Mouse (Mus musculus): ENCODE results near the gene G6pc3. TPM values are rescaled to one million over a fixed set of nuclear protein-coding genes. Genes with fewer than 3 reads are reported as not detected.

Gene G6pc3
- total RNA-seq, 2 experiments from 2014 or later, result 40.3 to 41.8 TPM

DNA sequence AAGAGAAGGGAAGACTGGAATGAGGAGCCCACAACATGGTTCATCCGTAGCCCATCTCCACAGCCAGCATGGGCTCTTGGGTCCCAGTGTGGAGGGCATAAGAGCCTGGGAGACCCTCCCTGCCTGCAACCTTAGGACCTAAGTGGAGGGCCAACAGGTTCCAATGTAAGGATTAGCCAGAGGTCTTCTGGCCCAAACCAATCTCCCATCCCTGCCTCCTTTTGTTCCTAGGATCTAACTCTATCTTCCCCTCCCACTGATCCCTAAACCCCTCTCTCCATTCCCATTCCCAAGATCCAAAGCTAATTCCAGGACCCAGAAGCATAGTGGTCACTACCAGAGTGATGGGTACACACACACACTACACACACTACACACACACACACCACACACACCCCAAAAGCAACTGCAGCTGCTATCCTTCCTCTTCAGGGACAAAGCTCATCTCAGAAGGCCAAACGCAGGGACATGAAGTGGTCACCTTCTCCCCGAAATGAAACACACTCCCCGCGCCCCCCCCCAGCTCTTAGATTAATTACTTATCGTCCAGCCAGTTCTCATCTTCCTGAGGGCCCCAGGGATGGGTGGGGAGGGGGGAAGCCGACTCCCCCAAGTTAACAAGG lies 39.3 kb downstream of the G6pc3 start:
- DNase-seq (ENCODE audit: low spot score), result no peak
- intact Hi-C loops (cut with DNase I), result loop anchor here (2.0 kb wide), 1 partner anchor 40 kb away; the partner anchor contains the start of gene G6pc3

- no peak for DNase-seq (ENCODE audit: low spot score)
- intact Hi-C loops (cut with DNase I), result loop anchor here (2.0 kb wide), 1 partner anchor 41 kb away; the partner anchor contains the start of gene G6pc3
Observed at GRCm38 (mm10) chr11:102229331-102229953, 40.0 kb downstream of the G6pc3 start.

DNA sequence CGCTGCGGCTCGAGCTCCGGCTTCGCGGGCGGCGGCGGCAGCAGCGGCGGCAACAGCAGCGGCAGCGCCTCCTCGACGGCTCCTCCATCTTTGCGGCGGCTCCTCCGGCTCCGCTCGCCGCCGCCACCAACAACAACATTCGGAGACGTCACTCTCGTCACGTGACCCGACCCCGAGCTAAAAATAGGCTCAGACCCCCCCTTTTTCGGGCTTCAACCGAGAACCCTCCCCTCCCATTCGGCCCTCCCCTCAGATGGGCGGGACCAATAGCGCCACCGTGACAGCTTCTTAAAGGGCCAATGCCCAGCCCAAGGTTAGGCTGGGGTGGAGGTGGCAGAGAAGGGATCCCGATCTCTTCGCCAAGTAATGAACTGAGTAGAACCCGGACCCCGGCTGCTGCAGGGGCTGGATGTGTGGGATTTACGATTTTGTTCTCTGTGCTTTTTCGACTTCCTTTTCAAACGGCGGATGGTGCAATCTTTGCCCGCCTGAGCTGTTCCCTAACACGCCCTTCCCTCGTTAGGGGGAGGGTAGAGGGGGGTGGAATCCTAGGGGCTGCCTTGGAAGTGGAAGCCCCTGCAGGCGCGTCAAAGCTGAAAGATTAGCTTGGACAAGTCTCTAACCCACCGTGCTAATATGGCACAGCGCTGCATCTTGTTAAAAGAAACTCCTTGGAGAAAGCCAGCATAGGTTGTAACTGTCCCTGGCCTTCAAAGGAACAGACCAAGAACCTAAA lies 40.8 kb downstream of the G6pc3 start, which contains the start of gene Hdac5:
TSS of gene Hdac5 (minus strand) at position 161 of the 736 bp plus-strand sequence.
- intact Hi-C loops (cut with DNase I), result loop anchor here (1.0 kb wide), 1 partner anchor 18 kb away; the partner anchor contains the start of gene BC030867
- DNase-seq (ENCODE audit: low spot score), result peak; percentile 96

DNA sequence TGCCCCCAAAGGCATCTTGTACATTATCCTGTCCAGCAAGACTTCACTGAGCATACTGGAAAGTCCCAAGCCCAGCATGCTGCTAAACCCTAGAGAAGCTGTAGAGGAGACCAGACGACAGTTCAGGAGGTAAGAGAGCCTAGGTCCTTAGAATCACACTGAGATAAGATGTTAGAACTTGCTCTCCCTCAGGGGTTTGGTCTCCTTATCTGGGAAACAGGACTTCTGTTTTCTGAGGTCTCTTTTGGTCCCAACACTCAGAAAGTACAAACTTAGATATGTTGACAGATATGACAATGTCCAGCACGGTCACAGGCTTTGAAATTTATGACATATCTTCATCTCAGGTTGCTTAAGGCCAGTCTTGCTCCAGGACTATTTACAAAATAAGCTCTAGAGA lies 46.6 kb downstream of the G6pc3 start:
- intact Hi-C loops (cut with DNase I), result no loop called here

DNA sequence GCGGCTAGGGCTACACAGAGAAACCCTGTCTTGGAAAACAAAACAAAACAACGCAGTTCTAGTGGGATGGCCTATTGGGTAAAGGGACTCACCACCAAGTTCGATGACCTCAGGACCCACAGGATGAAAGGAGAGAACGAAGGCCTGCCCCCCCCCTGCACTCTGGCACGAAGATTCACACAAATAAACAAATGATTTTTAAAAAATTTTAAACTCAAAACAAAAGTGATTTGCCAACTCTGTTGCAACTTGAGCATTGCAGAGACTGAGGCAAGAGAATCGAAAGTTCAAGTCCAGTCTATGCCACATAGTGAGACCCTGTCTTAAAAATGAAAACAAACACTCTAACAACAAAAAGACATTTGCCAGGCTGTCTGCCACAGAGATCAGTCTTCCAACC lies 51.2 kb downstream of the G6pc3 start:
- no peak for DNase-seq (ENCODE audit: low spot score)
- intact Hi-C loops (cut with DNase I), result no loop called here

More for the DNA sequence above, 46.6 kb downstream of the G6pc3 start:
- DNase-seq (ENCODE audit: low spot score), result no peak

DNA sequence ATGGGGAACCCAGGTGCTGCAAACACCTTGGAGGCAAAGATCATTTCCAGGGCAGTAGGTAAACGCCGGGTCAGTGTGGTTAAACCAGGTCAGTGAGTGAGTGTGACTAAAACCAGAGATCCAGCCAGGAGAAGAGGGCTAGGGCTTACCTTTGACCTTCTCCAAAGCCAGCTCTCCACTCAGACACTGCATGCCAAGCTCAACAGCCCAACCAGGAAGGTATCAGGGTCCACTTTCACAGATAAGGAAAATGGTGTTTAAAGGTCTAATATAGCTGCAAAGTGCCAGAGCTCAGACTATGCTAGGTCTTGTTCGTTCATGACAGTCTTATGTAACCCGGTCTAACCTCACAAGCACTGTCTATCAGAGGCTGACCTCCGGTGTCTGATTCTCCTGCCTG lies 51.8 kb downstream of the G6pc3 start:
- no peak for DNase-seq (ENCODE audit: low spot score)
- intact Hi-C loops (cut with DNase I), result no loop called here

GRCm38 (mm10) chr11:102241874-102242273 lies 52.5 kb downstream of the G6pc3 start:
- intact Hi-C loops (cut with DNase I), result no loop called here
- no peak for DNase-seq (ENCODE audit: low spot score)

Small RNA genes lying within 50 kb of the gene (microRNA-seq; reads per million reads assigned to microRNA genes)
- gene Mir8101, result 6.1 reads per million, percentile 17 among the genes with 10 or more reads in this experiment

Other genes starting within 250 kb of the G6pc3 start
- 1 to 10 TPM; 1.5 to 1.6 TPM for gene Sost, start 222.6 kb upstream of the G6pc3 start, total RNA-seq (2021)
- not detected for gene Cfap97d1, start 205.3 kb upstream of the G6pc3 start, total RNA-seq (2021)
- gene Dusp3, start 202.6 kb upstream of the G6pc3 start, total RNA-seq (2021), result 100 to 1,000 TPM; 115 to 122 TPM
- 1 to 10 TPM; 1.9 to 2.1 TPM for gene Mpp3, start 161.2 kb upstream of the G6pc3 start, total RNA-seq (2021)
- gene Cd300lg, start 148.1 kb upstream of the G6pc3 start, total RNA-seq (2021), result 10 to 100 TPM; 50.1 to 62.2 TPM
- 1 to 10 TPM; 2.3 to 2.7 TPM for gene Mpp2, start 101.1 kb upstream of the G6pc3 start, total RNA-seq (2021)
- not detected for gene Ppy, start 88.3 kb upstream of the G6pc3 start, total RNA-seq (2021)
- gene Pyy, start 81.8 kb upstream of the G6pc3 start, total RNA-seq (2021), result not detected
- not detected for gene Nags, start 44.1 kb upstream of the G6pc3 start, total RNA-seq (2021)
- gene Tmem101, start 33.2 kb upstream of the G6pc3 start, total RNA-seq (2021), result 10 to 100 TPM; 14.3 to 17.5 TPM
- gene Lsm12, start 4.3 kb upstream of the G6pc3 start, total RNA-seq (2021), result 10 to 100 TPM; 46.6 to 51.5 TPM
- 100 to 1,000 TPM; 129 to 136 TPM for gene Hdac5, start 40.5 kb downstream of the G6pc3 start, total RNA-seq (2021)
- under 1 TPM; 0.10 to 0.39 TPM for gene BC030867, start 59.3 kb downstream of the G6pc3 start, total RNA-seq (2021)
- under 1 TPM; 0.61 to 0.68 TPM for gene Asb16, start 79.1 kb downstream of the G6pc3 start, total RNA-seq (2021)
- gene Tmub2, start 95.3 kb downstream of the G6pc3 start, total RNA-seq (2021), result 10 to 100 TPM; 20.7 to 23.3 TPM
- 10 to 100 TPM; 21.1 to 21.7 TPM for gene Atxn7l3, start 107.0 kb downstream of the G6pc3 start, total RNA-seq (2021)
- 10 to 100 TPM; 56.7 to 57.3 TPM for gene Ubtf, start 130.1 kb downstream of the G6pc3 start, total RNA-seq (2021)
- gene Slc4a1, start 176.6 kb downstream of the G6pc3 start, total RNA-seq (2021), result 1 to 10 TPM; 5.3 to 9.5 TPM
- not detected for gene Rundc3a, start 203.8 kb downstream of the G6pc3 start, total RNA-seq (2021)
- gene Slc25a39, start 218.3 kb downstream of the G6pc3 start, total RNA-seq (2021), result 100 to 1,000 TPM; 163 to 175 TPM
- 100 to 1,000 TPM; 101 to 104 TPM for gene Grn, start 240.7 kb downstream of the G6pc3 start, total RNA-seq (2021)

Data from heart, postnatal 25 days (tissue).